In genomic region chr11:61146645-61147299, GRCm38 (mm10) we compare ENCODE assay signal across 8 mouse cellular contexts. TPM values are rescaled to one million over a fixed set of nuclear protein-coding genes. Genes with fewer than 3 reads are reported as not detected.
DNase-seq lines count a peak whose midpoint lies in the region; ATAC-seq lines count a peak whose summit lies in the region.

No protein-coding gene starts in this region.

- peak overlapping the region; percentile 46 for H3K9ac ChIP-seq in forebrain, embryonic 15.5 days (replicated peaks)

- H3K36me3 ChIP-seq in heart, embryonic 10.5 days: peaks cover 7% of the 10 kb centered on the region
- peaks cover 7% of the 10 kb centered on the region; the same call in 1 of the 2 replicates for H3K36me3 ChIP-seq in forebrain, embryonic 15.5 days

- ATAC-seq in forebrain, embryonic 15.5 days (replicated peaks): peak; percentile 37; the same call in 1 of the 2 replicates

- H3K27me3 ChIP-seq in heart, embryonic 10.5 days (ENCODE audit: insufficient read depth, poor library complexity, severe bottlenecking): peaks cover 30% of the 10 kb centered on the region
- H3K27me3 ChIP-seq in forebrain, embryonic 15.5 days: peaks cover 11% of the 10 kb centered on the region; the same call in 1 of the 2 replicates

- H3K4me2 ChIP-seq in forebrain, embryonic 15.5 days (replicated peaks): peak overlapping the region; percentile 77

- intact Hi-C loops in heart, postnatal 25 days (cut with DNase I): no loop called here

- H3K4me1 ChIP-seq in heart, embryonic 10.5 days: peaks cover 22% of the 10 kb centered on the region
- H3K4me1 ChIP-seq in forebrain, embryonic 15.5 days: peaks cover 10% of the 10 kb centered on the region

- 17% methylated on average over 20 of the region's 20 CpGs for WGBS in heart, embryonic 10.5 days
- 16% methylated on average over 20 of the region's 20 CpGs for WGBS in forebrain, embryonic 15.5 days

- peak; percentile 82 for DNase-seq in heart, embryonic 10.5 days (ENCODE audit: low spot score)
- no peak for DNase-seq in heart, postnatal 25 days (ENCODE audit: low spot score)
- peak; percentile 64 for DNase-seq in adrenal gland, postnatal 10 days
- peak; percentile 47 for DNase-seq in kidney, postnatal 10 days
- DNase-seq in mesoderm, embryonic 11.5 days (ENCODE audit: low read depth, low spot score): peak; percentile 66
- peak; percentile 28 to 36 for DNase-seq in thymus, postnatal 36 days
- no peak for DNase-seq in right cerebral cortex, postnatal 25 days

- no peaks in the 10 kb centered on the region for H3K9me3 ChIP-seq in heart, embryonic 10.5 days
- no peaks in the 10 kb centered on the region for H3K9me3 ChIP-seq in forebrain, embryonic 15.5 days

- peak overlapping the region; percentile 67 for H3K27ac ChIP-seq in heart, embryonic 10.5 days
- H3K27ac ChIP-seq in forebrain, embryonic 15.5 days (replicated peaks): no peak overlapping the region

- peak overlapping the region; percentile 62 for H3K4me3 ChIP-seq in heart, embryonic 10.5 days
- peak overlapping the region; percentile 41 for H3K4me3 ChIP-seq in forebrain, embryonic 15.5 days

RNA-seq across cellular contexts. Expression of gene Tnfrsf13b, which starts 20.2 kb away (rescaled TPM):
- polyA plus RNA-seq in heart, embryonic 10.5 days (2016; fragmentation: Nextera tagmentation; extraction: Ambion mirVana): 1.1 and 1.2 TPM in 2 replicates
- 1 to 10 TPM in 1 of 2 experiments, under 1 TPM in 1; 0.44 to 1.0 TPM for total RNA-seq in heart, postnatal 25 days (2021)
- 1 to 10 TPM; 1.8 to 2.5 TPM for total RNA-seq in adrenal gland, postnatal 10 days (2021)
- polyA plus RNA-seq in forebrain, embryonic 15.5 days (2015; fragmentation: Nextera tagmentation; extraction: Ambion mirVana): 0.78 and 0.91 TPM in 2 replicates

RNA-seq across cellular contexts. Expression of gene Usp22, which starts 28.1 kb away (rescaled TPM):
- 105 and 106 TPM in 2 replicates for polyA plus RNA-seq in heart, embryonic 10.5 days (2016; fragmentation: Nextera tagmentation; extraction: Ambion mirVana)
- total RNA-seq in heart, postnatal 25 days (2021): 10 to 100 TPM; 28.1 to 30.6 TPM
- 10 to 100 TPM; 60.6 to 70.6 TPM for total RNA-seq in adrenal gland, postnatal 10 days (2021)
- 419 and 436 TPM in 2 replicates for polyA plus RNA-seq in forebrain, embryonic 15.5 days (2015; fragmentation: Nextera tagmentation; extraction: Ambion mirVana)

Comparison
In these comparisons a context has a peak if more than half of its experiments do, and no peak if none do; other contexts are left out.
1. DNase-seq: peak in heart, embryonic 10.5 days (single experiment), adrenal gland, postnatal 10 days (single experiment), kidney, postnatal 10 days (single experiment), mesoderm, embryonic 11.5 days (single experiment) and thymus, postnatal 36 days (2 of 2); none in heart, postnatal 25 days (single experiment) and right cerebral cortex, postnatal 25 days (single experiment).